Mouse (Mus musculus) urinary bladder, adult 2 months (tissue): ENCODE data around the gene Spata3. TPM values are rescaled to one million over a fixed set of nuclear protein-coding genes. Genes with fewer than 3 reads are reported as not detected.
"Not testable (repeated sequence)": the region's sequence is repeated elsewhere in the genome, so short reads cannot be mapped to it uniquely, and the experiment has no call there.

Experiments
- DNase-seq: peaks from one replicate; pipeline ENCODE4 v3.0.0; 2022; ENCODE audit warnings: low spot score
- polyA plus RNA-seq: library from polyadenylated mRNA; depleted of rRNA; stranded (reverse); fragments of >200 nt; gene quantifications from 2 replicates; pipeline ENCODE4 v1.2.3, GENCODE M21; 2012; rRNA removed

Spata3 gene
- polyA plus RNA-seq = not detected in 2 replicates

DNA sequence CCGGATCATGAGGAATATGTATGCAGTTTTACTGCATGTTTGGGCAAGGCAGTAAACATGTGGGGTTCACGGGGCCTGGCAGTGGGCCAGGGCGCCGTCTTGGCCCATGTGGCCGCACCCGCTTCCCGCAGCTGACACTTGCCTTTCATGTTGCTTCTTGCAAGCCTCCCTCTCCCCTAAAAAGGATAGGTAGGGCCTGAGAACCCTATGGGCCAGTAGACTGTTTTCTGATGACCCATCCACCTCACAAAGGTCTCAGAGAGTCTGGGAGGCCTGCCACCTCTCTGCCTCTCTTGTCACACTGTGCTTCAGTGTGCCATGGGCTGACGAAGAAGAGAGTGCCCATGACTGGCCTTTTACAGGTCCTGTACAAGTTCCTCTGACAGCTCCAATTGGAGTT lies at the start of gene Spata3:
TSS of gene Spata3 (plus strand) at position 301 of the 400 bp plus-strand sequence.
- DNase-seq = no peak

DNA sequence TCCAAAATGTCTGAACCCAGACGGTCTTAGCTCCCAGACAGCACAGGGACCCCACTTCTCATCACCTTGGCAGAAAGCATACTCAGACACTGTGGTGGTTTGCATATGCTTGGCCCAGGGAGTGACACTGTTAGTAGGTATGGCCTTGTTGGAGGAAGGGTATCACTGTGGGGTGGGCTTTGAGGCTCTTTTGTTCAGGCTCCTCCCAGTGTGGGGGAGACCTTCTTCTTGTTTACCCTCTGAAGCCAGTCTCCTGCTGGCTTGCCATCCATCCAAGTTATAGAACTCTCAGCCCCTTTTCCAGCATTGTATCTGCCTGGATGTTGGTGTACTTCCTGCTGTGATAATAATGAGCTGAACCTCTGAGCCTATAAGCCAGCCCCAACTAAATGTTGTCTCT lies 47.5 kb upstream of the Spata3 start:
- no peak for DNase-seq

DNA sequence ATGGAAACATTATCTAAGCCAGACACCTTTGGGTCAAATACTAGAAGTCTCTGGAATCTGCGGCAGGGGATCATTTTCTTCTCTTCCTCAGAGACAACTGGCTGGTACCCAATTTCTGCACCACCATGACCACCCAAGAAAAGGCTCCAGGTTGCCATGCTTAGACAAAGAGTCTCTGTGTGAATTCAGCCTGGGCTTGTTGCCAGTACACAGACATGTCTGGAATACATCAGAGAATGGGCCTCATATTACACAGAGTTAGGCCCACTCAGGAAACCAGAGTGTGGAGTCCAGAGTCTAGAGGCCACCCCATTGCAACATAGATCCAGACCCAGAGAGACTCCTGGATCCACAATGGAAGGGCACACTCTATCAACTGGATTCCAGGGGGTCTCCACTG lies 47.1 kb upstream of the Spata3 start:
- DNase-seq = no peak

DNA sequence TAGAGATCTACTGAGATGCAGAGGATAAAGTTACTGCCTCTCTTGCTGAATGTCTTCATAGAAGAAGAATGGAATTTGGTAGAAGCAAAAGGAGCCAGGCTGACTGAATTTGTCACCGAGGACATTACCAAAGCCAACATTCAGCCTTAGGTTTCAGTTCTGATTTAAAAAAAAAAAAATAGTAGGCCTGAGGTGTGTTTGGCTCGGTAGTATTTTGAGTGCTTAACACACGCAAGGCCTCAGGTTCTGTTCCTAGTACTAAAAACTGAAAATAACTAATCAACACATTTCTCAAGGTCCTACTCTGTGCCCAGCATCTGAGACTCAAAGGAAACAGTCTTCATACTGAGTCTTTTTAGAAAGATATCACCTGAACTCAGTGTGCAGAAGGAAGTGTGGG lies 45.5 kb upstream of the Spata3 start:
- no peak for DNase-seq

DNA sequence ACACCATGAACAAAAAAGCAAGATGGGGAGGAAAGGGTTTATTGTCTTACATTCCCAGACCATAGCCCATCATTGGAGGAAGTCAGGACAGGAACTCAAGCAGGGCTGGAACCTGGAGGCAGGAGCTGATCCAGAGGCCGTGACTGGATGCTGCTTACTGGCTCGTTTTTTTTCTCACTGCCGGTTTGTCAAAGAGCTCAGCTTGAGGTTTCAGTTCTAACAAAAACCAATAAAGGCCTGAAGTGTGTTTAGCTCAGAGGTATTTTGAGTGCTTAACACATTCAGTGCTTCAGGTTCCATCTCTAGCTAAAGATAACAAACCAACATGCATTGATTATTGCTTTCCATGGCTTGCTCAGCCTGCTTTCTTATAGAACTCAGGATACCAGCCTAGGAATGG lies 44.3 kb upstream of the Spata3 start:
- no peak for DNase-seq

DNA sequence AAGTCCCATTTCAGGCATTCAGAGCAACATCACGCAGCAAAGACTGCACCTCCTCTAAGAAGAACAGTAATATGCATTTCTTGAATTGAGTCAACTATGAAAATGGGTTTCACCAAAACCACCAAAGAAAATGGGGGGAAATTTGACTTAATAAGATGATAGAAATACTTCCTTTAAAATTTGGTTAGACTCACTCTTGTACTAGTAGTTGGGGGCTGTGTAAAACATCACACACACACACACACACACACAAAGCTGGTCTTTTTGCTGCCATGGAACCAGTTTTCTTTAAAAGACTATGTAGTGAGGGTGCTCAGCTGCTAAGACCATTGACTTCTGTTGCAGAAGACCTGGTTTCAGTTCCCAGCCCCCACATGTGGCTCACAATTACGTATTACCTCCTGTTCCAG lies 43.1 kb upstream of the Spata3 start:
- DNase-seq = no peak

DNA sequence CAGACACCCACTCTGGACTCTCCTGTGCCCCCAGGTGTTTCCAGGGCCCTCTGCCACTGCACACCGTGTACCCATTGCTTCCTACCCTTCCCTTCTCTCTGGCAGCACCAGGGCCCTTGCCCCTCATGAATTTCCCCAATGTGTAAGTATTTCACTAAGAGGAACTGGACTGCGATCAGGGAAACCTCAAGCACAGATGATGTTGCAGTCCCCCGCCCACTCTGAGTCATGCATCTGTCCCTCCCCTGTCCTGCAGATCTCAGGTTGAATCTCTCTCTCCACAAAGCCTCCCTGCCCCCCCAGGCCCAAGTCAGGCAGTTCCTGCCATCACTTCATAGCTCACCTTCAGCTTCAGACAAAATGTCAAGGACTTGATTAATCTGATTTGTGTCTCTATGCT lies 38.9 kb upstream of the Spata3 start:
- DNase-seq = no peak

DNA sequence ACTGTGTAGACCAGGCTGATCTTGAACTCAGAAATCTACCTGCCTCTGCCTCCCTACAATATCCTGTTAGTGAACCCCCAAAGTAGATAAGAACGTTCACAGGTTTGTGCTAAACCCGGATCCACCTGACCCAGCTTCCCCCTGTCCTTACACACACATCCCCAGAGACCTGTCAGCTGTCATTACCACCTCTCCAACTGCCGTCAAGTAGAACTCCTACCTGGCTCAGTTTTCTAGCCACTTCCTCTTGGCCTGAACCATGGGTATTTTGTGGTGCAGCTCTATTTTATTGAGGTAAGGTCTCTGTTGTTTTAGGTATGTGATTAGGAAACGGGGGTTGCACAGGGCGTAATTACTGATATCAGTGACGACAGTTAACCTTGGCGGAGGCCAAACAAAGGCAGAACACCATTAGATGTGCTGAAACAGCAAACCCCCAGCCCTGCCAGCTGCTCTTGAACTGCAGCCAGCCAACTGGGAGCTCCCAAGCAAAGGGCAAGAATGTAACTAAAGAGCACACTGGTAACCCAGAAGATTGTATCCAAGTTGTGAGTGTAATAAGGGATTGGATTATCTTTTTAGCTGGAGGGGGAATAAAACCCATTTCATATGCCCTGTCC lies 34.8 kb upstream of the Spata3 start:
- no peak for DNase-seq

DNA sequence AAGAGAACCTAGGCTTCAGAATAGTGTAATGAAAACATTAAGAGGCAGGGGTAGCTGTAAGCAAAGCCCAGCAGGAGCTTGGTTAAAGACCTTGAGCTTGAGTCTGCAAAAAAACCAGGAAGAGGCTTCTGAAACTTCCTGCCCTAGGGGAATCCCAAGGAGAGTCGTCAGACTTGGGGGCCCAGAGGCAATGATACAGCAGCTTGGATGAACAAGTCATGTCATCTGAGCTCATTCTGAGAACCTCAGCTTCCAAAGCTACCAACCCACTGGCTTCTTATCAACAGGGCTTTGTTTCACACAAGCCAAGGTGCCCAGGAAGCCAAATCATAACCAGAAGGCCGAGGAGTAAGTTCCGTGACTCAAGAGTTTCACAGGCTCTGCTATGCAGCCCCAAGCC lies 30.8 kb upstream of the Spata3 start:
- DNase-seq = no peak

DNA sequence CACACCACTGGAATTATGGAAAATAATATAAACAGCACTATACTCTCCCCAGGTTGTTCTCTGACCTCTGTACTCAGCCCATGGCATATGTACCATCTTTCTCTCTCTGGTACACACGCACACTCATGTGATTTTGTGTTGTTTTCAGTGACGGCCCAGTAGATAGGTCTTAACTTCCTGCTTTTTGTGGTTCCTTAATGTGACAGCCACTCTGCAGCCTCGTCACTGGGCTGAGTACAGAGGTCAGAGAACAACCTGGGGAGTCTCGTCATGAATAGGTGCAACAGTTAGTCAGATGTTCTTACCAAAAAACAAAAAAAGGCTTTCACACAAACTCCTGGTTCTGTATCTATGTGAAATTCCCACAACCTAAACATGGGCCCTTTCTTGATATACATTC lies 28.3 kb upstream of the Spata3 start:
- no peak for DNase-seq

DNA sequence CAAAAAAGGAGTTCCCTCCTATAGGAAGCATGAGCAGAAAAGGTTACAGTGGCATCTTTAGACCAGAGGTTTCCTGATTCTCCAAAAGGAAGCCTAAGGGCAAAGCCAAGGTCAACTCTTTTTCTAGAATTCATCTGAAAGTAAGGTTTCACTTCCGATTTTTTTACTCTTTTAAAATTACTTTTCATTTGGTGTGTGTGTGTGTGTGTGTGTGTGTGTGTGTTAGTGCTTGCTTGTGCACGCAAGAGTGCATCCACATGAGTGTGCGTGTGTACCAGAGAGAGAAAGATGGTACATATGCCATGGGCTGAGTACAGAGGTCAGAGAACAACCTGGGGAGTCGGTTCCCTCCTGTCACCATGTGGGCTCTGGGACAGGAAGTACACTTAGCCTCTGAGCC lies 27.7 kb upstream of the Spata3 start:
- DNase-seq = not testable (repeated sequence)

DNA sequence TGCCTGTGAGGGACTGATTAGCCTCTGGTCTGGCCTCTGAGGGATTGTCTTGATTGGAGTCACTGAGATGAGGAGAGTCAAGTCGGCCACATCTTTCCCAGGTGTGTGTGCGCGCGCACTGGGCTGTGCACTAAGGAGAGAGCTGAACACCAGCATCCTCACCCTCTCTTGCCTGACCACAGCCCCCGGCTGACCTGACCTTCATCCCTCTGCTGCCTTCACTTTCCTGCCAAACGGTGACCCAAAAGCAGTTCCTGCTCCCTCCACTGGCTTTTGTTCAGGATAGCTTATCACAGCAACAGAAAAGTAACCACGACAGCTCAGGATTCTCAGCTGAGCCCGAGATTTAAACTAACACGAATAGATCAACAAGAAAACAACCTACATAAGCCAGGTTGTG lies 24.4 kb upstream of the Spata3 start:
- DNase-seq = no peak

DNA sequence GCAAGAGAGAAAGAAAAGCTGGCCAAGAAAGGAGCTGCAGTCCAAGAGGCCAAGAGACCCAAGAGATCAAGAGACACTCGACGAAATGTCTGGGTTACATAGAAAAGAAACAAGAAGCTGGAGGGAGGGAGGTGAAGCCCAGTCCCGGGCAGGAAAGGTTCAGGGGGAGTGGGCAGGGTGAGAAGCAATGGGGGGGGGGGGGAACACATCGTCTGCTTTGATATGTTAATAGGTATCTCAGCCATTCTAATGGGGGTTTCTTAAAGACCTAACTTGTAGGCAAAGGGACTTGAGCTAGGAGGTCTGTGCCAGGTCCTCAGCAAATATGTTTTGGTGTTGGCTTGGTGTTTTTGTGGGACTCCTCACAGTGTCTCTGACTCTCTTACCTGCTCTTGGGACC lies 23.1 kb upstream of the Spata3 start:
- no peak for DNase-seq

DNA sequence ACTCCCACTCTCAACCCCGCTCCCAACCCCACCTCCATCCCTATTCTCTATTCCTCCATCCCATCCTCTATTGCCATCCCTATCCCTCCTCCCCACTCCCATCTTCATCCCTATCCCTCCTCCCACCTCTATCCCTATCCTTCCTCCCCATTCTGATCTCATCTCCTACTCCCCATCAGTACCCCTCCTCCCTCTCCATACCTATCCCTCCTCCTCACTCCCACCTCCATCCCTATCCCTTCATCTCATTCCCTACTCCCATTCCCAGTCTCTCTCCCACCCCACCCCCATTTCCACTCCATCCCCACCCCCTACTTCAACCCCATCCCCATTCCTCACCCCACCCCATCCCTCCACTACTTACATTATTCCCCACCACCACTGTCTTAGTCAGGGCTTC lies 19.4 kb upstream of the Spata3 start:
- DNase-seq = no peak

DNA sequence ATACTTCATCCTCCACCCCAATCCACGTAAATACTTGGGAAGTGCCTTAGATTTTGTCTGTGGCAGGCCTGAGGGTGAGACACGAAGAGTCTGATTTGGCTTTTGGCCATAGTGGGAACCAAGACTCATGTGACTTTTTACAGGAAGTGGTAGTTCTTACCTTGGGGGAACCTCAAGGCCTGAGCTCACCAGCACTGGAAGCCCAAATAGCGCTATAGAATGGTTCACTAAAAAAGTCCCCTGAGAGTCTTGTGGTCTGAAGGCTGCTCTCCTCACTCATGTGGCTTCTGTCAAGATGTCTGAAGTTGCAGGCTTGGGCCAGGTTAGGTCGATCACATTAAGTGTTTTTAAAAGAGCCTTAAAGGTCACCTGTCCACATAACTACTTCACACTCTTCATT lies 18.6 kb upstream of the Spata3 start:
- no peak for DNase-seq

DNA sequence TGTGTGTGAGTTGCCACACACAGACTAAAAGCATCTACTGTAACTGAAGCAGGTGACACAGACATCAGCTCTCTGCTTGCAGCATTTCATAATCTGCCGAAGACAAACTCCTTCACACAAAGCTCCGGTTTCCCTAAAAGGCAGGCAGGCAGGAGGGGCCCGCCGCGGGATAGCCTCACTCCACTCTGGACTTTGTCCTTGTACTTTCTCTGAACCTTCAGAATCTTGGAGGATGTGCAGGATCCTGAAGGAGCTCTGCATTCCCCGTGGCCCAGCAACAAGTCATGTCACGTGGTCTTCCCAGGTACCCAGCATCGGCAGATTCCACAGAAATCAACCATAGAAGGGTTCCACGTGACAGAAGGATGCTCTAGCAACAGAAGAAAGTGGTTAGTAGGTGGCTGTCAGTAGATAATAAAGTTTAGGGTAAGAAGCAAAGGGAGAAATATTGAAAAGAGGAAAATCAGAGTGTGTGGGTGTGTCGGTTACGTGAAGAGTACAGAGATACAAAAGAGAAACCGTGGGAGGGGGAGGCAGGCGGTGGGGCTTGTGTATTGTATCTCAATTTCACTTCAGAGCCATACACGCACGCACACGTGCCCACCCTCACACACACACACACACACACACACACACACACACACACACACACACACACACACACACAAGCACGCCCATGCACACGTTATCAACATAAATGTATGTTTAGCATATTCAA lies 16.6 kb upstream of the Spata3 start:
- no peak for DNase-seq

DNA sequence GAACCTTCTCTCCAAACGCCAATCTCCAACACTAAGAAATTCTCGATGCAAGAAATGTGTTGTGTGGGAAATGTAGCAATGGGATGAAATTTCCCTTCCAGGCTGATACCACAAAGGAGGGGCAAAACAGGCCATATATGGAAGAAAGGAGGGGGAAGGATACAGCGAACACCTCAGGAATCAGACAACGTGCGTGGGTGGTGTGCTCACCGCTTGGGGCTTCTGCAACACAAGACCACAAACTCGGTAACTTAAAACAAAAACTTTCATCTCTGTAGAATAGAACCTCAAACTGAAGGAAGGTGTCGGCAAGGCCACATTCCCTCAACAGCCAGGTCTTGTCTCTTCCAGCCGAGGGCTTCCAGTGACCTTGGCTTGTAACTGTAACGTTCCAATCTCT lies 11.1 kb upstream of the Spata3 start:
- DNase-seq = no peak

DNA sequence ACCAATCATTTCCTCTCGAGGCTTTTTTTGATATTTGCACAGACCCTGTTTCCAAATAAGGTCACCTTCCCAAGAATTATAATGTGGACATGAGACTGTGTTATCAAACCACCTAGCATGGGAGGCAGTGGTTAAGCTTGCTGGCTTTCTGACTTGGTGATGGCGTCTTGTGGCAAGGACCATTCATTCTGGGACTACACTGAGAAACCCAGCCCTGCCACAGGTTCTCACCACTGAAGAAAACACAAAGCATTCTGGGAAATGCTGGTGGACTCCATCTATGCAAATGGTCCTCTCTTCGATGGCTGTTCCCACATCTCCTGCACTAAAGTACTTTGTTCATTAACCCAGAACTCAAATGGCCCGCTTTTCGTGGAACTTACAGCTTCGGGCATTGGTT lies 10.6 kb upstream of the Spata3 start:
- no peak for DNase-seq

DNA sequence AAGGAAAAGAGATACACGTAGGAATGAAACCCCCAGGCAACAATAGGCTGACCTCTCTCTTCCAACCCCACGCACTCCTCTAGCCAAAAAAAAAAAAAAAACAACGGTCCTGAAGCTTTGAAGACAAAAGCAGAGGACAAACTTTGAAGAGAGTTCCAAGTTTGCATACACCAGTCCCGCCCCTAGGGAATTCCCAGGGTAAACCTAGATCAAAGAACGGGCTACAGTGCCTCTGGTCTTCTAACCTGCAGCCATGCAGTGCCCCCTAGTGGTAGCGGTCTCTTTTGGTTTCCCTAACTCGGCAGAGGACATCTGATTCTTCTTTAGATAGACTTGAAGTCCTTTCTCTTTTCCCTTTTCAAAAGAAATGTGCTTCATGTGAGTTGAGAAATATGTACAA lies 8.8 kb upstream of the Spata3 start:
- peak; percentile 61 for DNase-seq

DNA sequence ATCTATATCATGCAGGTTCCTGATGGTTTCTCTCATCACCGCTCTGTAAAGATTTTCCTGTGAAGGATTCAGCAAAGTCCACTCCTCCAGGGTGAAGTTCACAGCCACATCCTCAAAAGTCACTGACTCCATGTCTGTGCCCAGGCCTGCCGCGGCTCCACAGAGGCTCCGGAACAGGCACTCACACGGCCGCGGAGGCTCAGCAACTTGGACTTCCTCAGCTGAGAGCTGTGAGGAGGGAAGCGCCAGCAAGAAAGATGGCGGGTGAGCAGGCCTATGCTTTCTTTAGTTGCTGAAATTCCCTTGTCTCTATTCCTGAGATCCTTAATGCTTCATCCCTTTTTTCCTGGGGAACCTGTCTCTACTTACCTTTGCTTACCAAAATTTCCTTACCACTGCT lies 858 bp upstream of the Spata3 start:
- not testable (repeated sequence) for DNase-seq

DNA sequence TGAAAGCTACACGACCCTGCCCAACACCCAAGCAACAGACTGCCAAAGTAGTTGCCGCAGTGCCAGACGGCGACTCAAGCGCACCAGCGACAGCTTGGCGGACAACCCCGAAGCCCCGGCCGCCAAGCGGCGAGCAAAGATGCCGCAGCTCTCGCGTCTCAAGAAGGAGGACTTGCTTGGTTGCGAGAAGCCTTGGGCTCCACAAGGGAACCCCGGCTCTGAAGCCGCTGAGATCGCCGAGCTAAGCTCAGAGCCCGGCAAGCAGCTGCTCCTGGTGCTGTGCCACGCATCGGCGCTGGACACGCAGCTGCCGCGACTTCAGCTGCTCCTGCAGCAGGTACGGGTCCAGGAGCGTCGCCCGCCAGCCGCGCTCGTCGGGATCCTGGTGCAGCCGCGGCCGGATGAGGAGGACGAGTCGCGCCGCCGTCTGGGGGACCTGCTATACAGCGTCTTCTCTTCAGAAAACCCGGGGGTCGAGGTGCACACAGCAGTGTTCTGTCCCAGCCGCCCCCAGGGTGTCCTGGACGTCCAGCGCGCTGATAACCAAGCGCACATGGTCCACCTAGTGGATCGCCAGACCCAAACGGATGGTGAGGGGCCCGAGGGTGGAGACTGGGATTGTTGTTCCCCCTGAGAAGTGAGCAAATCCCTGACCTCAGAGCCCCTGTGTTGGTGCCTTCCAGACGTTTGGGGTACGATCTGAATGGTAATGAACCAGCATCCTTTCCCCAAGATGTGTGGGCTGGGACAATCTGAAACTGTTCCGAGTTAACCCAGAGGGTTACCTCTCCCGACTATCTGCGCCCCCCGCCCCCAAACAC lies 1.8 kb downstream of the Spata3 start:
- DNase-seq = peak; percentile 33

DNA sequence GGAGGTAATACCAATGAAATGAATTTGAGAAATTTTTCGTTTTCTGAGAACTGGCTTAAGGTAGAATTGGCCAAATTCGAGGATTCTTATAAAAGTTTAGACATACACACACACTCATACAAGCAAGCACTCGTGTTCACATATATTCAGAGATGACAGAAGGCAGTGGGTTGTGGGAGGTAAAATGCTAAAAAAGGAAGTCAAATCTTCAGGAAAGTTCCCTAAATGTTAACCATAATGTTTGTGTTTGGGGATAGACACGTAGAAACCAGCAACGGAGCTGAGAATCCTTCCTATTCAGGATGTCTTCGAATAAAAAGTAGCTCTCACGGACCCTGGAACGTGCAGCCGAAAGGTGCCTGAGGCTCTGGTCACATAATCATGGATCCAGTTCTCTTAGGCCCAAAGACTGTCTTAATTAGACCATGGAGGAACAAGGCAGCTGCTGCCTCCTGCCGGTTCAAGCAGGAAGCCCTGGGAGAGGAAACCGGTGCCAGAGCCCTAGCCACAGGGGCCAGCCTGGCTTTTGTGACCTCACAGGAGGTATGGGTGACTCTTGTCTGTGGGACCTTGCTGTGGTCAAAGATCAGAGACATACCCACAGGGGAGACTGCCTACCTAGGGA lies 4.9 kb downstream of the Spata3 start:
- no peak for DNase-seq
